Mouse (Mus musculus) embryonic facial prominence, embryonic 15.5 days (tissue): ENCODE measurements at regions not wholly inside any gene's neighbourhood (a gene's known extent, or its start where the extent isn't known, plus 50 kb on each side); places are given as distances from the start of the nearest gene placed in this dataset.

ENCODE experiments used
- ATAC-seq: fragments of 200-750 bp; cut with Nextera tagmentation; 2 replicates; pipeline ENCODE4 v1.8.0; 2017; ENCODE audit warnings: low read depth, moderate TSS enrichment; ENCODE audit not compliant: insufficient number of reproducible peaks, low FRiP score, low TSS enrichment
- H3K27ac ChIP-seq: fragments of 300-500 bp; sonication (generic); replicated peaks from 2 replicates; pipeline ENCODE4 v1.5.1; 2015; ENCODE audit warnings: mild to moderate bottlenecking, inconsistent platforms
- H3K27me3 ChIP-seq: fragments of 300-500 bp; sonication (generic); 2 replicates; pipeline ENCODE4 v1.6.1; 2015; ENCODE audit warnings: inconsistent platforms
- H3K36me3 ChIP-seq: fragments of 300-500 bp; sonication (generic); 2 replicates; pipeline ENCODE4 v1.6.1; 2015; ENCODE audit warnings: mild to moderate bottlenecking, inconsistent platforms
- H3K4me1 ChIP-seq: fragments of 300-500 bp; sonication (generic); 2 replicates; pipeline ENCODE4 v1.6.1; 2015; ENCODE audit warnings: inconsistent platforms
- H3K4me2 ChIP-seq: fragments of 300-500 bp; sonication (generic); replicated peaks from 2 replicates; pipeline ENCODE4 v1.6.1; 2015; ENCODE audit warnings: mild to moderate bottlenecking, inconsistent platforms
- H3K4me3 ChIP-seq: fragments of 300-500 bp; sonication (generic); replicated peaks from 2 replicates; pipeline ENCODE4 v1.5.1; 2015; ENCODE audit warnings: mild to moderate bottlenecking, inconsistent platforms
- H3K9ac ChIP-seq: fragments of 300-500 bp; sonication (generic); 2 replicates; pipeline ENCODE4 v1.6.1; 2015; ENCODE audit warnings: inconsistent platforms
- H3K9me3 ChIP-seq: fragments of 300-500 bp; sonication (generic); replicated peaks from 2 replicates; pipeline ENCODE4 v1.6.1; 2016; ENCODE audit warnings: inconsistent platforms
- WGBS: fragments of 180-500 bp; shearing (Covaris S2); methylation state at CpG from one replicate; pipeline ENCODE4 v1.1.7; 2015; 5-methylcytosine and 5-hydroxymethylcytosine counted together

DNA sequence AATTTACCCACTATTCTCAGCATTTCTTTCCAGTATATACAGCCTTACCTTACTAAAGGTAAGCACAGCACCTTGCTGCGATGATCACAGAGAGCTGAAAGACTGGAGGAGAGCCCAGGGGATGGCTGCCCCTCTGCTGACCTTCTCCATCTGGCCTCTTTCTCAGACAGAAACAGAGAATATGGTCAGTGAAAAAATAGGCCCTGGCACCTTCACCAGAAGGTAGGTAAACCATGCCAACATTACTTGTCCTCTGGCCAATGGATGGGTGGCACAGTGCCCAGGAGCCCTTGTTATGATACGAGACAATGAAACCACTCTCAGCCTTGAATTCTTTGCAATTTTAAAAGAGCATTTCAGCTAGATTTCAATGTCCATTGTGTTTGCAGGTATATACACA lies 817.8 kb downstream of the Gm9195 start:
- no peaks in the 10 kb centered on the region for H3K27me3 ChIP-seq
- no peaks in the 10 kb centered on the region for H3K9me3 ChIP-seq
- WGBS: 79% methylated on average over 2 of the region's 2 CpGs
- ATAC-seq: no peak
- H3K9ac ChIP-seq: no peak overlapping the region
- no peak overlapping the region for H3K4me2 ChIP-seq
- H3K36me3 ChIP-seq: no peaks in the 10 kb centered on the region
- H3K27ac ChIP-seq: no peak overlapping the region
- no peak overlapping the region for H3K4me3 ChIP-seq
- no peaks in the 10 kb centered on the region for H3K4me1 ChIP-seq

GRCm38 (mm10) chr14:71672481-71672880 lies 819.2 kb downstream of the Gm9195 start:
- 79% methylated on average over 1 of the region's 1 CpGs for WGBS
- Histone ChIP-seq H3K4me3 (no peak overlapping the region), H3K27me3 (no peaks in the 10 kb centered on the region), H3K27ac (no peak overlapping the region), H3K9ac (no peak overlapping the region), H3K9me3 (no peaks in the 10 kb centered on the region), H3K4me2 (no peak overlapping the region), H3K4me1 (no peaks in the 10 kb centered on the region), H3K36me3 (no peaks in the 10 kb centered on the region)
- no peak for ATAC-seq

DNA sequence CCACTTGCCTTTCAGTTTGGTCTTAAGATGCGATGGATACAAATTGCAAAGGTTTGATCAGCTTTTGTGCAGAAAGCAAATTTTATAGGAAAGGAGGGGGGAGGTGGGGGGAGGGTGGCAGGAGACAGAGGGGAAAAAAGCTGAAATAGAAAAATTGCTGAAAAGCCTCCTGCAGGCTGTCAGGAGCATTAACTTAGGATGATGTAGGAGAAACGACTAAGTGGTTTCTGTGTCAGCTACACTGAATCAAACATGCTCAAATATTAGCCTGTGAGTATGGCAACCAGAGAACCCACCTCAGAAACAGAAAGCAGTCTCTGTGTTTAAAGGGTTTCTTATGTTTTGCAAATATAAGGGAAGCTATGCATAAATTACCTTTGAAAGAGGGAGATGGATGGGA lies 819.6 kb downstream of the Gm9195 start:
- no peaks in the 10 kb centered on the region for H3K27me3 ChIP-seq
- WGBS: 43% methylated on average over 2 of the region's 2 CpGs
- no peak overlapping the region for H3K4me2 ChIP-seq
- H3K9ac ChIP-seq: no peak overlapping the region
- H3K27ac ChIP-seq: no peak overlapping the region
- H3K4me3 ChIP-seq: no peak overlapping the region
- H3K9me3 ChIP-seq: no peaks in the 10 kb centered on the region
- no peak for ATAC-seq
- no peaks in the 10 kb centered on the region for H3K4me1 ChIP-seq
- no peaks in the 10 kb centered on the region for H3K36me3 ChIP-seq

- Histone ChIP-seq H3K9me3 (no peaks in the 10 kb centered on the region), H3K9ac (no peak overlapping the region), H3K27me3 (no peaks in the 10 kb centered on the region), H3K4me2 (no peak overlapping the region), H3K27ac (no peak overlapping the region), H3K4me3 (no peak overlapping the region), H3K36me3 (no peaks in the 10 kb centered on the region), H3K4me1 (no peaks in the 10 kb centered on the region)
- 0% methylated on average over 1 of the region's 1 CpGs for WGBS
- ATAC-seq: peak; percentile 72
Measured at GRCm38 (mm10) chr14:71670435-71670834, 821.2 kb downstream of the Gm9195 start.

DNA sequence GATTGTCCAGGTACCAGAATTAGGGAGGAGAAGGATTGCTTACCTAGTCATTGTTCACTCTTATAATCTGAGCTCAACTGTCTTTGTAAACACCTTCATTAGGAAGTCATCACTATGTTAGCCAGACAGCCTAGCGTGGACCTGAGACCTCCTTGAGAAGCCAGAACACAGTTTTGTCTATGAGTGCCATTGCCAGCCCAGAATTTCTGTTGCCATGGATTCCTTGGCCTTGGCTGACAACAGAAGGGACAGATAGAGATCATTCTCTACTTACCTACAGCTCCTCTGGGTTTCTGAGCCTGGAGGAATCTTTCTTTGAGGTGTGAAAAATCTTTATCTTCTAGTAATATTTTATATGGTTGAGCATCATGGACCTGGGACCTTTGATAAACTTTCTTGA lies 825.0 kb downstream of the Gm9195 start:
- no peaks in the 10 kb centered on the region for H3K4me1 ChIP-seq
- H3K9me3 ChIP-seq: no peaks in the 10 kb centered on the region
- H3K27me3 ChIP-seq: no peaks in the 10 kb centered on the region
- no peak overlapping the region for H3K27ac ChIP-seq
- WGBS: 89% methylated on average over 1 of the region's 1 CpGs
- H3K4me2 ChIP-seq: no peak overlapping the region
- H3K36me3 ChIP-seq: no peaks in the 10 kb centered on the region
- no peak overlapping the region for H3K9ac ChIP-seq
- ATAC-seq: no peak
- H3K4me3 ChIP-seq: no peak overlapping the region

- H3K27ac ChIP-seq: no peak overlapping the region
- H3K36me3 ChIP-seq: no peaks in the 10 kb centered on the region
- H3K9ac ChIP-seq: no peak overlapping the region
- no peak for ATAC-seq
- H3K4me1 ChIP-seq: no peaks in the 10 kb centered on the region
- 59% methylated on average over 2 of the region's 2 CpGs for WGBS
- H3K4me3 ChIP-seq: no peak overlapping the region
- no peaks in the 10 kb centered on the region for H3K27me3 ChIP-seq
- no peaks in the 10 kb centered on the region for H3K9me3 ChIP-seq
- no peak overlapping the region for H3K4me2 ChIP-seq
Measured at GRCm38 (mm10) chr14:71660166-71660565, 831.5 kb downstream of the Gm9195 start.

- WGBS: 33% methylated on average over 3 of the region's 3 CpGs
- no peak overlapping the region for H3K4me2 ChIP-seq
- no peaks in the 10 kb centered on the region for H3K4me1 ChIP-seq
- H3K27me3 ChIP-seq: no peaks in the 10 kb centered on the region
- H3K9ac ChIP-seq: no peak overlapping the region
- no peaks in the 10 kb centered on the region for H3K9me3 ChIP-seq
- H3K27ac ChIP-seq: no peak overlapping the region
- no peaks in the 10 kb centered on the region for H3K36me3 ChIP-seq
- no peak for ATAC-seq
- no peak overlapping the region for H3K4me3 ChIP-seq
Measured at GRCm38 (mm10) chr14:71654785-71655627, 836.6 kb downstream of the Gm9195 start.

DNA sequence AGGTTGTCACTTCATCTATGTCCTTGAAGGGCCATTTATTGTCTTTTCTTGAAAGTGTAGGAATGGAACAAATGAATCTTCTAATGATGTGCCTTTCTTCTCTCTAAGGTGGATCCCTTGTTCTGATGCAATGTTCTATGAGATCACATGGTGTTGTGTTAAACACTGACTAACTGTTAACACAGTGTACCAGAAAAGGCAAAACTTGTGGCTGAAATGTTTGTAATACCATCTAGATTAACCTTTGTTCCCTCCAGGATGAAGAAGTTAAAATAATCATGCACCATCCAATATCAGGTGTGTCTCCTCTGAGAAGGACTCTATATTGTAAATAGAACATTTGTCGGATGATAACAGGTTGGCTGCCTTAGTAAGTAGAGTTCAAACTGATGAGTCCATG lies 849.1 kb downstream of the Gm9195 start:
- H3K9ac ChIP-seq: no peak overlapping the region
- no peak overlapping the region for H3K4me2 ChIP-seq
- H3K4me1 ChIP-seq: no peaks in the 10 kb centered on the region
- H3K27ac ChIP-seq: no peak overlapping the region
- no peaks in the 10 kb centered on the region for H3K27me3 ChIP-seq
- H3K4me3 ChIP-seq: no peak overlapping the region
- H3K36me3 ChIP-seq: no peaks in the 10 kb centered on the region
- 93% methylated on average over 1 of the region's 1 CpGs for WGBS
- ATAC-seq: no peak
- H3K9me3 ChIP-seq: no peaks in the 10 kb centered on the region

- ATAC-seq: no peak
- Histone ChIP-seq H3K9me3 (no peaks in the 10 kb centered on the region), H3K36me3 (no peaks in the 10 kb centered on the region), H3K9ac (no peak overlapping the region), H3K4me1 (no peaks in the 10 kb centered on the region), H3K4me3 (no peak overlapping the region), H3K27me3 (no peaks in the 10 kb centered on the region), H3K4me2 (no peak overlapping the region), H3K27ac (no peak overlapping the region)
- 71% methylated on average over 1 of the region's 1 CpGs for WGBS
Measured at GRCm38 (mm10) chr14:71639083-71639482, 852.6 kb downstream of the Gm9195 start.

GRCm38 (mm10) chr14:71635091-71635490 lies 856.5 kb downstream of the Gm9195 start:
- WGBS: 93% methylated on average over 1 of the region's 1 CpGs
- Histone ChIP-seq H3K9ac (no peak overlapping the region), H3K4me3 (no peak overlapping the region), H3K27me3 (no peaks in the 10 kb centered on the region), H3K36me3 (no peaks in the 10 kb centered on the region), H3K4me2 (no peak overlapping the region), H3K4me1 (no peaks in the 10 kb centered on the region), H3K9me3 (no peaks in the 10 kb centered on the region), H3K27ac (no peak overlapping the region)
- no peak for ATAC-seq

- H3K27me3 ChIP-seq: no peaks in the 10 kb centered on the region
- H3K4me1 ChIP-seq: no peaks in the 10 kb centered on the region
- ATAC-seq: no peak
- WGBS: 71% methylated on average over 4 of the region's 4 CpGs
- no peak overlapping the region for H3K9ac ChIP-seq
- no peak overlapping the region for H3K4me2 ChIP-seq
- H3K4me3 ChIP-seq: no peak overlapping the region
- H3K36me3 ChIP-seq: no peaks in the 10 kb centered on the region
- H3K27ac ChIP-seq: no peak overlapping the region
- H3K9me3 ChIP-seq: no peaks in the 10 kb centered on the region
Measured at GRCm38 (mm10) chr14:71609698-71610301, 881.8 kb downstream of the Gm9195 start.

- Histone ChIP-seq H3K4me1 (no peaks in the 10 kb centered on the region), H3K27me3 (no peaks in the 10 kb centered on the region), H3K4me3 (no peak overlapping the region), H3K27ac (no peak overlapping the region), H3K9me3 (no peaks in the 10 kb centered on the region), H3K9ac (no peak overlapping the region), H3K4me2 (no peak overlapping the region), H3K36me3 (no peaks in the 10 kb centered on the region)
- WGBS: 53% methylated on average over 2 of the region's 2 CpGs
- ATAC-seq: no peak
Measured at GRCm38 (mm10) chr14:71603710-71604109, 887.9 kb downstream of the Gm9195 start.
